Mouse (Mus musculus) cerebellum, postnatal 14 days (tissue): ENCODE data around the gene App.

ENCODE experiments used
- DNase-seq, 2 experiments: peaks; one replicate each; pipeline ENCODE4 v3.0.0; 2021; ENCODE audit warnings: mixed read lengths in 2 of 2

Gene App

DNA sequence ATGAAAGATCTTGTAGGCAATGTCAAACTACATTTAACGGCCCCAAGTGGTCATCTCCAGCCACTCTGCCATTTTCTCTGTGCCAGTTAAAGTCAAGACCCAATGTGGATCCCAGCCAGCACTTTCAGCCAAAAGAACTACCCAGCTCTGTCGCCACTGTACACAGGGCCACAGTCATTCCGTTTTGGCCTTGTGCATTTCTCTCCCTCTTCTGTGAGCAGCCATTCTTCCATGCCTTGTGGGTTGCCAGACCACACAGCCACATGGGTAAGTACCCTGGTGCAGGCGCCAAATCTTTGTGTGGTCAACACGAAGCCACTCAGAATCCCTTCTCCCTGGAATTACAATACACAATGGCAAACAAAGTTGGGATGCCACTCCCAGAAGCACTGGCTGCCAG, 57.7 kb downstream of the App start:
- peak; percentile 48 to 52 for DNase-seq

DNA sequence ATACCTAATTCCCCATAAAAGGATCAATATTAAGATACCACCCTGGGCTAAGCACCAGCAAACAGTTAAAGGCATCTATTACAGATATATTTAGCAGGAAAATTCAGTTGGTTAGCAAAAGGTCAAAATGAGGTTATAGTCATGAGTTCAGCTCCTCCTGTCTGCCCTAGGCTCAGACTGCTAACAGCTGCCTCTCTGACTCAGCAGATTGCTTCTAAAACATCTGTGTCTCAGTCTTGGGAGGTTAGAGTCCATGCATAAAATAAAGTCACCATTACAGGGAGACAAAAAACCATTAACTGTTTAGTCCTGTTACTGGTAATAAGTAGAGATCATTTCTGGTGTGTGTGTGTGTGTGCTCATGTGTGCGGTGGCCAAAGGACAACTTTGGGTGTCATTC, 58.8 kb downstream of the App start:
- no peak for DNase-seq

DNA sequence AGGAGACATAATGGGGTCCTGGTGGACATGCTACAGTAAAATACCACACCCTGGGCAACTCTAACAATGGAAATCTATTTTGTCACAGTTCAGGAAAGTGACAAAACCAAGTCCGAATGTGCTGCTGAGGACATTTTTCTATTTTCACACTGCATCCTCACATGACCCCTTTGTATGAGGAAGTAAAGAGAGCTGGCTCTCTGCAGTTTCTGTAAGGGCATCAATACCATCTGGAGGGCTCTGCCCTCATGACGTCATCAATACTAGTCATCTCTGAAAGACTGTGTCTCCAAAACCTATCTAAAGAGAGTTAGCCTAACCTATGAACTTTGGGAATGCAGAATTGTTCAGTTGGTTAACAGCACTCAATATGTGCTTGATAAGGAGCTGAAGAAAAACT, 59.6 kb downstream of the App start:
- no peak for DNase-seq

DNA sequence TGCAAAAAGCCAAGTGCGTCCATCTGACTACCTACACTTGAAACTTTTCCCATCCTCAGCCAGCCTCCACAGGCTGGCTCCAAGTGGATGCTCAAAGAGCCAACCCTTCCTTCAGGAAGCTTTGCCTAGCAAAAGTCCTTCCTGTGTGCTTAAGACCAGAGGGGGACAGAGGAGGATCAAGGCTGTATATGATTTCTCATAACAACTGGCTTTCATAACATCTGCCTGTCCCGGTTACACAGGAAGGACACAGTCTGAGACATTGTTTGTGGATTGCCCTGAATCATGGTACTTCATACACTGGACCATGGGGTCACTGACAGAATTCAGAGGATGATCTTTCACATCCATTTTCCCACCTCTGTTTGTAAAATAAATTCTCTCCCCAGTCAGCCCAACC, 61.3 kb downstream of the App start:
- no peak for DNase-seq

DNA sequence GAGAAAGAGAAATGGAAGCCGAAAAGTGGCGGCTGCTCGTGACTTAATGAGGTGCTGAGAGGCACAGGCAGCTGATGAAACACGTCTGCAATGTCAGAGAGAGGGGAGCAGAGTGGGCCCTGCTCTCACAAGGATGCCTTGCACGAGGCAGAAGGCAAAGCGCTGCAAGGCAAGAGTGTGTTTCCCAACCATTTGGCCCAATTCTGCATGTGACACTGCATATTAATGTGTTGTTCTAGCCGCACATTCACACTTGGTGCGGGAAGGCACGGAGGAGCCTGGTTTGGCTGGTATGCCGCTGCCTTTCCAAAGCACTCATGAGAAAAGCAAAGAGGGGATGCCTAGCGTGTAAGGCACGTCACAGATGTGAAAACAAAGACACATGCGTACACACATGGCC, 63.1 kb downstream of the App start:
- peak in 1 of 2 experiments; percentile 36 for DNase-seq

DNA sequence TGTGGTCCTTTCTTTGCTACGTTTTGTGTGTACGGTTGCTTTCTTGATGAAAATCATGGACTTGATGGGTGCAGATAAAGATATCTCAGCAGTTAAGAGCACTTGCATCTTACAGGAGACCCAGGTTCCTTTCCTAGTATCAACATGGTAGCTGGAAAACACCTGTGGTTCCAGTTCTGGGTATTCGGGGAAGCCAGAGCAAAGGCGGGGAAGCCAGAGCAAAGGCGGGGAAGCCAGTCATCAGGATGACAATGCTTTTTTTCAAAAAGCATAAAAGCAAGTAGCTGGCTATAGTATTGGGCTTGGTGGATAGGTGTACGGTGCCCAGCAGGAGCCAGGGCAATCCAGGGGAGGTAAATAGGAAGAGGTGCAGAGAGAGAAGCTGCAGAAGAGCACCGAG, 65.1 kb downstream of the App start:
- no peak for DNase-seq

DNA sequence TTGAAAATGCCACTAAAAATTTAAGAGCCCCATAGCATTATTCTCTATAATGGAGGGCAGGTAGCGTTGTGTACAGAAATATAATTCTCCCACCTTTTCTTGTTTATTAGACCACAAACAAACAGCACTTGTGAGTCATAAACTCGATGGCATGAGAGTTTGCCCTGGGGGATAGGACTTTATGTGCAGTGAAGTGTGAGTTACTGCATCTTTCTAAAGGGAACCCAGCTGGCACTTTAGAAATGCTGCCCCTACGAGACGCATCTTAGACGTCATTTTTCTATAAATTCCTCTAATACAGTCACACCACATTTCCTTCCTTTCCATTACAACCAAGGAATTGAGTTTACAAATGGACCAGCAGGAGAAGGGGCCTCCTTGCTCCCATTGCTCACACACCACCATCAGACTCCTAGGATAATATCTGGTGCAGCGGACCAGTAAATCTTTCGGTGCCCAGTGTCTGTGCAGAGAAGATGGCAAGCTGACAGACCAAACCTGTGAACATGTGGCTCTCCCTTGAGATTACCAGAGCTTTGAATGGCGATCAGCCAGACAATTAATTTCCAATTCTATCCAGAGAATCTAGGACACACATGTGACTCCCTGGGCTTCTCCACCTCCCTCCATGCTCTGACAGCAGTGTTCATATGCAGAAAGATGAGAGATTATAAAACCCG, 66.8 kb downstream of the App start:
- peak; percentile 56 to 60 for DNase-seq

DNA sequence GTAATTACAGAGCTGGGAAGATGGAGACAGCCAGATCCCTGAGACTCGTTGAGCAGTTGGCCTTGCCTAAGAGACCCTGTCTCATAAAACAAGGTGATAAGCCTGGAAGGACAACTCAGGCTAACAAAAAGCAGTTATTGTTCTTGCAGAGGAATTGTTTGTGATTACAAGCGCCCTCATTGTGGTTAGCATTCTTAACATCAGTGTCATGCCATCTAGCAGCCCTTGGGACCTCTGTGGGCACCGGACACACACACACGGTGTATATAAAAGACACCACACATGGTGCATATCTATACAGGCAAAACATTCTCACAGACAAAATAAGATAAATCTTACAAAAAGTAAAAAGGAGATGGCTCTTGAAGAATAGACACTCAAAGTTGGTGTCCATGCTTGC, 68.0 kb downstream of the App start:
- no peak for DNase-seq

DNA sequence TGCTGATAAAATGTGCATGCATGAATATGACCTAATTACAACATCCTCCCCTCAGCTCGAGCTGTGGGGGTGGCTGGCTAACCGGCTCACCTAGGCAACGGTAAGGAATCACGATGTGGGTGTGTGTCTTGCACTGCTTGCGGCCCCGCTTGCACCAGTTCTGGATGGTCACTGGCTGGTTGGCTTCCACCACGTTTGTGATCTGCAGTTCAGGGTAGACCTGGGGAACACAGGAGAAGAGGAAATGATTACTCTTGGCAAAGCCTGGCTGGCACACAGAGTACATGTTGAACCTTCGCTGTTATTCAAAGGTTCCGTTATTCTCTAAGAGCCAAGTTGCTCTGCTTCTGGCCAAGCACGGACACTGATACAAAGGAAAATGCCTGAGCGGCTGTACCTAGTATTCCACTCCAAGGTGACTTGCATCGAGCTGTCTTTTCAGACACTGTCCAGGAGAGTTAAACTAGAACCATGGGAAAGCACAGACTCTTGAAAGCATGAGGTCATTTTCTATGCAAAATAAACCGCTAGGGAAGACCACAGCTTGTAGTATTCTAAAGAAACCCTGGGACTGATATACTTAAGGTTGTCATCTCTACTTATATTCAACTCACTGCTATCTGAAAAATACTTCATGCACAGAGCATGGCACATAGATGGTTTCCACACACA, 70.3 kb downstream of the App start:
- peak; percentile 61 to 69 for DNase-seq

DNA sequence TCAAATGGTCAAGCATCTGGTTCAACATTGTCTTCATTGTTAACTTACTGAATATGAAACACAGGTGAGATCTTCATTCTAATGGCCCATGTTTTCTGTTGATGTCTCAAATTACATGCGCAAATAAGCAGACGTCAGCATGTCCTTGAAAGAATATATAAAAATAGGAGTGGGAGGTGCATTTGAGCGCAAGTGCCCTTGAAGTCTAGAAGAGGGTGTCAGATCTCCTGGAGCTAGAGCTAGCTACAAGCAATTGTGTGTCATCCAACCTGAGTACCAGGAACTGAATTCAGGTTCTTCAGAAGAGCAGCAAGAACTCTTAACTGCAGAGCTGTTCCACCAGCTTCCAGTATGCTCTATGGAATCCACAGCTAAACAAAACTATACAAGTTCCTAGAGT, 72.0 kb downstream of the App start:
- DNase-seq, result no peak

DNA sequence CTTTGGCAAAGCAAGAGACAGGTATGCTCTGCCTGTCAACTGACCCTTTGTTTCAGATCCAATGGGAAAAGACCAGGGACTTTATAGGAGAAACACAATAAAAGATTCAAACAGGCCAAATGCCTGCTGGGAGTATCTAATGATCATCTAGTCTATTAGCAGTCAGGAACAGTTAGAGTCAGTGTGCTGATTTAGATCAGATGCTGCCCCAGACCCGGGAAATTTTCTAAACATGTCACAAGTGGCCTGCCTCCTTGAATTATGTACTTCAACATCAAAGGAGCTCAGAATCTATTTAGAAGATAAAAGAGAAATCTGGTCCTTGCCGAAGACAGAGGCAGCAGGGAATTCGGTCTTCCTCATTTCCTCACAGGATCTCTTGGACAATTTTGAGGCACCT, 72.8 kb downstream of the App start:
- no peak for DNase-seq

DNA sequence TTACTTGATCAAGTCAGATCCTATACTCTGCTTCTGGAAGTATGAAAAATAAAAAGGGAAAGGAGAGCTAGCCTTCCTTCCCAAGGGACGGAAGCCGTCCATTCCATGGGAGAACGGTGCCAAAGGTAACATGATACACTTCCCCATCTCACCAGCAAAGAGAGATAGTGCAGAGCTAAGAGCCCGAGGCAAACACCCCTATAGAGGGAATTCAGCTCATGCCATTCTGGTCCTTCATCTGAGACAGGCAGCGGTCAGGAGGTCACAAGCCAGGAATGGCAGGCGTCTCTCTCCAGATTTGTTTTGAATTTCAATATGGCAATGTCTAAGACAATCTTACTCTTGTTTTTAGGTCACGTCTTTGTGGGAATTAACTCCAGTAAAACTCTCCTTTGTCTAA, 74.1 kb downstream of the App start:
- DNase-seq, result peak in 1 of 2 experiments; percentile 10

DNA sequence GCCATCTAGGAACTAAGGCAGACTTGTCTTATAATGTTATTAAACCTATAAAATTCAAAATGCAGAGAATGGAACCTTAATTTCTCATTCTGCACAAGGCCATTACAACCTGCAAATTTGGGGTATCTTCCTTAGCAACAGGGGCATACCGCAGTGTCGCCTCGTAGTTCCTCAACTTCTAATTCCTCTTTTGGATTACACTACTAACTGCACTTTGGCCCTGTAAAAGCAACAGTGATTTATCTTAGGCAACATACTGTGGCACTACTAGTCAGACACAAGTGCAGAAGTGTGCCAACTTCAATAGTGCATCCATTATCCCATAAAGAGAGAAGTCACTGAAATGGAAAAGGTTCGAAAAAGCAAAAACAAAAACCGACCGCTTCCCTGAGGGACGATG, 74.5 kb downstream of the App start:
- no peak for DNase-seq

DNA sequence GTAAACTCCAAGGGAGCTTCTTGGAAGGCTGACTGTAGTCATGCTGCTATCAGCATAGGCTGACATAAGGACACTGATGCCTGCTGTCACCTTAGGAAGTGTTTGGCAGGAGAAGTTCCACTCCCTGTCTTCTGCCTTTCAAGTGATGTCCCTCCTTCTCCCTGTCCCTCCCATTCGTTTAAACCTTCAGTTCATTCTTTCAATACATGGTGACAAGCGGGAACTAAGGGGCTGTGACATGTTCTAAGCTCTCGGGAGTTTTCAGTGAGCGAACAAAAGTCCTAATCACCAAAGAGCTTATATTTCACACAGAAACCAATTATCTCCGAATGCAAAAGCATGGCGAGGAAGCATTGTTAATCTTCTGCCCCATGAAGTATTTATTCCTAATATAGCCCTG, 77.2 kb downstream of the App start:
- peak in 1 of 2 experiments; percentile 67 for DNase-seq

DNA sequence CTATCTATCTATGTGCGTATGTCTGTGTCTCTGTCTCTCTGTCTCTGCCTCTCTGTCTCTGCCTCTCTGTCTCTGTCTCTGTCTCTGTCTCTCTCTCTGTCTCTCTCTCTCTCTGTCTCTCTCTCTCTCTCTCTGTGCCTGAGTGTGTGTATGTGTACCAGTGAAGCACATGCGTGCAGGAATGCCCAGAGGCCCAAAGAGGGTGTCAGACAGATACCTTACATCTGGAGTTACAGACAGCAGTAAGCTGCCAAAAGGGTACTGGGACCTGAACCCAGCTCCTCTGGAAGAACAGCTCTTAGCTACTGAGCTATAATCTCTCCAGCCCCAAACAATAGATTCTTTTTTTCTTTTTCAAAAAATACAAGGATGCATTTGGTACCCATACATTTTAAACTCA, 77.6 kb downstream of the App start:
- DNase-seq, result peak in 1 of 2 experiments; percentile 24

DNA sequence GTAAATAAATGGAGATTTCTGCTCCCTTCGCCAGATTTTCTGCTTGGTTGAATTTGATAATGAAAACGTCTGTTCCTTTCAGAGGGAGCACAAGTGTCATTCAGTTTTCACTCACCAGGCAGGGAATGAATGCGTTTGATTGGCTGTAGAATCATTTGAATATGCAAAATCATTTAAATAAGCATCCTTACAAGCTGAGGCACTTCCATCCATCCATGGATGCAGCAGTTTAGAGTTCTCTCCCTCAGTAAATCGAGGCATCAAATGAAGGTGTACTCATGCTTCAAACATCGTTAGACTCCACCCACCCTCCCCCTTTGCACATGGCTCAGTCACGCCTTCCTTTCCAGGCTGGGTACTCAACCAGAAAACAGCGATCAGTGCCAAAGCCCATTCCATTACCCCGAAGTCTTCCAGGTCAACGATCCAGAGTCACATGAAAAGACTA, 80.9 kb downstream of the App start:
- peak; percentile 59 to 71 for DNase-seq

DNA sequence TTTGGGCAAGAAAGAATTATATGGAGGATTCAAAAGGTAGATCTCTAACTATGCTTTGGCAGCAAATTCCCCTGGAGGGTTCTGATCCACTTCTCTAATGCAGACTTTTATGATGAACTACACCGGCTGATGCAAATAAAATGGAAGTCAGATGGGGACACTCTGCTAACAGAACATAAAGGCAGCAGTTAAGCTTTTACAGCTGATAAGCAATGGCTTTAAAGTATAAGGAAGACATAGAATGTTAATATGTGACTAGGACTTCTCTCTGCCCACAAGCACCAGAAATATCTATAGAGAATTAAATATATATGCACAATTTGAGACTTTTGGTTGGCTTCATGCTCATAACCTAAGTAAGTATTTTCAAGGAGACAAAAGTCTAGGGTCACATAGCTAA, 81.4 kb downstream of the App start:
- no peak for DNase-seq

DNA sequence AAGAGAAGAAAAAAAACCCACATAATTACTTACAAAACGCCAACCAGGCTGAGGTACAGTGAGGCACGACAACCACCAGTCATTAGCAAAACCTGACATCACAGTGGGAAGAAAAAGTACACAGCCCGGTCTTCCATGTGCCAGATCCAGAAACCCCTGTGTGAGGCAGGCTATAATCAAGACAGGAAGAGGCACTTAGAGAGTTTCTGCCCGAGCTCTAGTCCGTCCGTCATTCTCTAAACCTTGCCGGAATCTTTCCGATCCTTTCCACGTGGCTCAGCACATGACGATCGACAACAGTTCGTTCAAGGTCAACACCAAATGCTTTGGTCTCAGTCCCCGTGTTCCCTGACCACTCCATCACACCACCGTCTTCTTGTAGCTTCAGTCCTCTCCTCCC, 82.6 kb downstream of the App start:
- DNase-seq, result no peak

DNA sequence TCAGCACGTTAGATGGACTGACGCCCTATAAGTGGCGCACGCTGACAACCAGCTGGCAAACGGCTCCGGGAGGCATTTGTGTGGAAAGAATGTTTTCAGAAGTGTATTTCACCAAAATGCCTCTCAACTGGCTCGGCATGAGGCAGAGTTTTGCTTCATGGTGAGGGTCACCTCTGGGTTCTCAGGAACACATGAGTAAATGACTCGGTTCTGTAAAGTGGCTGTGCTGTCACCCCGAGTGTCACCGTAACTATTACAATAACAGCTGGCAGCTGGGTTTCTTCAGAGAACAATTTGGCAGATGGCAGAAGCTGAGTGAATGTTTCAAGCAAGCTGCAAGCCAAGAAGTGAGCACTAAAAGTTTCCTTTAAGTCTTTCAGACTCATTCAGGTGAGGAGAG, 85.4 kb downstream of the App start:
- DNase-seq, result no peak

DNA sequence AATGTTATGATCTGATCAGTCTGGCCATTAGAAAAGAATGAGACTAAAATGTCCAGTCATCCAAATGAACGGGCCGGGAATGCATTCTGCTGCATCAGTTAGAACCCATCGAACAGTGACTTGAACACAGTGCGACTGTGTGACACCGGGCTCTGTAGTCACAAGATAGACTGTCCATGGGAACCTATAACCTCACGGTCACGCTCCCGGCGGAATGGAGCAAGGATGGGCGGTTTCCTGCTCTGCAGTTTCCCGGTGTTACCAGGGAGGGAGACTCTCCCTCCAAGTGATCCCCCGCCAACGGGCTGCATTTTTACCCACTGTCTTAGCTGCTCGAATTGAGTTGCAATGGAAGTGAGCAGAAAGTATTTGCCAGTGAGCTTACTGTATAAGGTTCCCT, 87.3 kb downstream of the App start:
- peak in 1 of 2 experiments; percentile 37 for DNase-seq

DNA sequence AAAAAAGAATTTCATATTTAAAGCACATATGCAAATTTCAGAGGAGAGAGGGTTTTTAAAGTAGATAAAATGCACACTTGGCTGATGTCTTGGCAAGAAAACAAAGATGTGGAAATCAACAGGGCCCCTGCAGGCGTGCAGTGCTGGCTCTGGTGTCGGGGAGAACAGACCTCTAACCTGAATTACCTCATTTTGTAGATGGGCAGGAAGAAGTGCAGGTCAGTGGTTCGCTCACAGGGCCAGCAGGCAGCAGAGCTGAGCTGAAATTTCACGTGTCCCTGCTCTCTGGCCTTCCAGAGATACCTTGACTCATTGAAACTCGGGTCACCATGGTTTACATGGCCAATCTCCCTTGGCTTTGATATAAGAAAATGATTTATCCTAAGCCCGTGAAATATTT, 87.7 kb downstream of the App start:
- peak; percentile 55 to 60 for DNase-seq

DNA sequence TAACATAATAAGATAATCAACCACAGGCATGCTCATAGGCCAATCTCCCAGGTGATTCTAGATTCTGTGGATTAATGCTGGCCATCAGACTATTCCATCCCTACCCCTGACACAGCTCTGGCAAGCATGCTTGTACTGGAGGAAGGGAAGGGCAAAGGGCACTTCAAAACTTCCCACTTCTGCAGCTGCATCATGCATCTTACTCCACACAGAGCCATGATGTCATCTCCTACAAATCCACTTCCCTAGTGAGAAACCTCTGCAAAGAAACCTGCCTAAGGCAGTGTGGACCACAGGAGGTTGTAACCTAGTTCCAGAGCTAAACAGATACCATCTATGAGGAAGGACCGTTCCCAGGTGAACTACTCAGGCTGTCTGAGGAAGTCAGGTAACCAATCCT, 89.4 kb downstream of the App start:
- DNase-seq, result no peak

DNA sequence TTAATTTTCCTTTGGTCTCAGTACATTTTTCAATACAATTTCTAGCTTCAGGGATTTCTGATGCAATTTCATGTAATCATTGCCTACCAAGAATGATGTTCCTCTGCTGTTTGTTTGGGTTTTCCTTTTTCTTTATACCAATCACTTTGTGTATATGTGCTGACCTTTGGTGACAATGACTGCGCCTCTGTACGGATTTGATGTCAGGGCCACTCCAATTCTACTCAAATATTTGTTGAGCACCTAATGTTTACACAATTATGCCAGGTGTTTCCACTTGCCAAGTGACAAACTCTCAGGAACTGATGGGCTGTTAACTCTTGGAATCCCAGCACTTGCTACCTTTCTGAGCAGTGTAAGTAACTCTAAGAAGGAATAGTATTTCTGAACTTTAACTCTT, 98.2 kb downstream of the App start:
- no peak for DNase-seq

DNA sequence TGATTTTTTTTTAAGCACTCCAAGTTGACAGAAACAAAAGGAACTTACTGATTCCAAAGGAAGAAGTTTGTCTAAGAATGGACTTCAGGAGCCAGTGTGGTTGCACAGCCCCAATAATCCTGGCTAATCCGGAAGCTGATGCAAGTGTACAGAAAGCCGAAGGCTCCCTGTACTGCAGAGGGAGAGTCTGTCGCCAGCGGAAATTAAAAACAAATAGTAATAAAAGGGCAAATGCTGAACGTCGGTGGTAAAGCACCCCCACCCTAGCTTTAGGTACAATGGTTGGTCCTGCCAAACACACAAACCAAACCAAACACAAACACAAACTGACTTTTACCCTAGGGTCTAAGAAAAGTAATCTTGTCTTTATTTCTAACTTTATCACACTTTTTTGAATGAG, 98.7 kb downstream of the App start:
- DNase-seq, result no peak

DNA sequence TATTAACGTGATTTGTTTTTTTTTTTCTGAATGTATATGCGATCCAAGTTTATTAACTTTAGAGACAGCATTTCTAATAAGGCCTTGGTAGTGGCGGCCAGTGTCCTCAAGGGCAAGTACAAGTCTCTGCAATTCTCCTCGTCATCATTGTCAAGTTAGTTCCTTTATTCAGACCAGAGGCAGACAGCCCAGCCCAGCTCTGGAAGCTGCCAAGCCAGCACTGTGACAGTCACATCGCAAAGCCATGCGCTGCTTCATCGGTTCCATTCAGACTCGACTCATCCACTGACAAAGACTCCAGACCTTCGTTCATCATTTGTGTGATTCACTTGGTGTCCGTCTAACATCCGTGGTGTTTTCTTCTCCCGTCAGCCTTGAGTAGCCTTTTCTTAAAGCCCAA, 100.9 kb downstream of the App start:
- DNase-seq, result no peak
